Mouse (Mus musculus): ENCODE data around the gene Bcl2l13.
A peak's percentile ranks its signal among the peaks of the same experiment; 100 is the strongest.
"Not testable (repeated sequence)": the region's sequence is repeated elsewhere in the genome, so short reads cannot be mapped to it uniquely, and the experiment has no call there.

Bcl2l13 gene

DNA sequence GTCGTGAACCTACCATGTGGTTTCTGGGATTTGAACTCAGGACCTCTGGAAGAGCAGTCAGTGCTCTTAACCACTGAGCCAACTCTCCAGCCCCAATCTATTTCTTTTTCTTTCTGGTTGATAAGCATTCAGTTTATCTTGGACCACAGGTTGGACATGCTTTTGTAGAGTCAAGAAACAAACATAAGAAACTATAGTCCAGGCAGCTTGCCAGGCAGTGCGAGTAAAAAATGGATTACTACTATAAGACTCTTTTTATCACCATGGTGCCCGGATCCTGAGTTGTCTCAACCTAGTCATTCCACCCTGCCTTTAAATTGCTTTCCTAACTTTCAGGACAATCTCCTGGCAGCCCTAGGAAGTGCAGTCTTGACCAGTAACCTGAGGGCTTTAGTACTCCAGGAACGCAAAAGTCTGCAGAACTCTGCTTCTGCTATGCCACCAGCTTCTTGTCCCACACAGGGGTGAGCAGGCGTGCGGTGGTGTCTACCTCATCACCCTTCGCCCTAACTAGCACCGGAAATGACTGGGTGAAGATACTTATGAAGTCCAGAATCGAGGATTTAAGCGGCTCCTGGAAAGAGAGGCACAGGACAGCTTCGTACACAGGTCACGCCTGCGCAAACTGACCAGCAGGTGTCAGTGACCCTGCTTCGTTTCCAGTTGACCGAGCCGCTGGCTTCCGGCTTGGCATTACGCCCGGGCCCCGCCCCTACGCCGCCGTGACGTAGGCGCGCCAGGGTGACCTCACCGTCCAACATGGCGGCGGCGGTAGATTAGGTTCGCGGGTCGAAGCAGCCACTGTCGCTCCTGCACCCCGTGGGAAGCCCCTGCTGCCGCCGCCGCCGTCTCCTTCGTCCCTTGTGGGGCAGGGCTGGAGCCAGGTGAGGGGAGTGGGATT, at the start of gene Bcl2l13:
Gene Bcl2l13 (plus strand): TSS at position 739 of the 901 bp plus-strand sequence.
- peak; percentile 99 for DNase-seq

DNA sequence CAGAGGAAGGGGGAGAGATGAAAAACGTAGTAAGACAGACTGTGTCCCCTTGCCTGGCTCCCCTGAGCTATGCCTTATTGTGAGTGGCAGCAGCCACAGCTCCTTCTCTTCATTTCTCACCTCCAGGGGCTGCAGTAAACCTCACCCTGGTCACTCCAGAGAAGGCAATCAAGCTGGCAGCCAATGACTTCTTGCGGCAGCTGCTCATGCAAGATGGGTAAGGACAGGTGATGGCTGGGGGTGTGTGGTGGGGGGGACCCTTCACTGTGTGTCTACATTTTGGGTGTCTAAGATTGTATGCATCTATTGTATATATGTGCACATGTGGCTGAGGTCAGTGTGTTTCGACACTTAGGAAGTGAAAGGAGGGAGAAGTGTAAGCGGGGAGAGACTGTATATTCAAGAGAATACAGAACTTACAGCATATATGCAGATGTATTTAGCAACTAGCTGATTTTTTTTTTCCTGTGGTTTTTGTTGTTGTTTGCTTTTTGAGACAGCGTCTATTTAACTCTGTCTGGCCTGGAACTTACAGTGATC, 47.9 kb upstream of the Bcl2l13 start:
- DNase-seq = no peak

DNA sequence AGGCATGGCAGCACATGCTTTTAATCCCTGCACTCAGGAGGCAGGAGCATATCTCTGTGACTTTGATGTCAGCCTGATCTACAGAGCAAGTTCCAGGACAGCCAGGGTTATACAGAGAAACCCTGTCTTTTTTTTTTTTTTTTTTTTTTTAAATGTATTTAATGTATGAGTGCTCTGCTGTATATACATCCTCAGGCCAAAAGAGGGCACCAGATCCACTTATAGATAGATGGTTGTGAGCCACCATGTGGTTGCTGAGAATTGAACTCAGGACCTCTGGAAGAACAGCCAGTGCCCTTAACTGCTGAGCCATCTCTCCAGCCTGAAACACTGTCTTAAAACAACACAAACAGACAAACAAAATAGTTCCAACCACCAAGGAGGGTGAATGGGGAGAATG, 47.1 kb upstream of the Bcl2l13 start:
- DNase-seq = peak; percentile 23 to 27

DNA sequence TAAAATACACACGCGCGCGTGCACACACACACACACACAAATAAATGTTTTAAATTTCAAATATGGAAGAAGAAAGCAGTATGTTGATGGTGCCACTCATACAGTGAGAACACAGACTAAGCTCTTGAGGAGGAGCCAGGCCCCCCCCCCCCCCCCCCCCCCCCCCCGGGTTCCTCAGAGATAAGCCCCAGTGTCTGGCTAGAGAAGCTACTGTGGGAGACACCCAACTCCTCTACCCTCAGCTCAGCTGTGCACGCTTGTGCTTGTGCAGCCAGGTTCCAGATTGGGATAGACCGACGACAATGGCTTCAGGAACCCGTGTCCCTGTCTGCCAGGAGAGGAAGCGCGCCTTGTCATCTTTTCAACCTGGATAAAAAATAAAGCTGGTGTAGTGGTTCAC, 45.9 kb upstream of the Bcl2l13 start:
- DNase-seq = no peak

DNA sequence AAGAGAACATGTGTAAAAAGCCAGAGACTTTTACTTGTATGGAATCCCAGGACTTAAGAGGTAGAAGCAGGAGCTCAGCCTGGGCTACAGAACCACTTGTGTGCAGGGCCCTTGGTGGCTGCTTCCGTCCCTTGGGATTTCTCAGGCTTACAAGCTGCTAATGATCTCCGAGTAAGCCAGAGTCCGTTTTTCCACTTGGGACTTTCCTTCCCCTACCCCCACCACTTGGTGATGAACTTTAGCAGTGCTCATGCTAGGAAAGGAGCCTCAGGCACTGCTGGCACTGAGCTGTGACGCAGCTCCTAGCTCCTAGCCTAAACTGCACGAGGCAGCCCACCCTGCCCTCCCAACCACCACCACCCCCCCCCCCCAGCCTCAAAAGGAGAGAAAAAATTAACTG, 45.3 kb upstream of the Bcl2l13 start:
- DNase-seq = no peak

DNA sequence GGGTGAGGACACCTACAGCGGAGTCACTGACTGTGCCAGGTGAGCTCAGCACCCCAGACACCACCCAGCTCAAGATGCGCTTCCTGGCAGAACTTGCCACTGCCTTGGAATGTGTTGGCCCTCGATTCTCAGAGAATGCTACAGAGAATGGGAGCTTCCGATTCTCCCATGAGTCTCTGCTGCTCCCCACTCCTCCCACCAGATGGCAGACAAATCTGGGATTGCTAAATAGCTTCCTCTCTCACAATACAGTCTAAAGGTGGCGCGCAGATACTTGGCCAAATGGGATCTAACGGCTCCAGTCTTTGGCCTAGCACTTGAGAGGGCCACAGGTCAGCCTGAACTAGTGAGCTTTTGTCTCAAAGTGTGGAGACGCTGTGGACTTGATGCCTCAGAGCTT, 43.1 kb upstream of the Bcl2l13 start:
- no peak for DNase-seq

DNA sequence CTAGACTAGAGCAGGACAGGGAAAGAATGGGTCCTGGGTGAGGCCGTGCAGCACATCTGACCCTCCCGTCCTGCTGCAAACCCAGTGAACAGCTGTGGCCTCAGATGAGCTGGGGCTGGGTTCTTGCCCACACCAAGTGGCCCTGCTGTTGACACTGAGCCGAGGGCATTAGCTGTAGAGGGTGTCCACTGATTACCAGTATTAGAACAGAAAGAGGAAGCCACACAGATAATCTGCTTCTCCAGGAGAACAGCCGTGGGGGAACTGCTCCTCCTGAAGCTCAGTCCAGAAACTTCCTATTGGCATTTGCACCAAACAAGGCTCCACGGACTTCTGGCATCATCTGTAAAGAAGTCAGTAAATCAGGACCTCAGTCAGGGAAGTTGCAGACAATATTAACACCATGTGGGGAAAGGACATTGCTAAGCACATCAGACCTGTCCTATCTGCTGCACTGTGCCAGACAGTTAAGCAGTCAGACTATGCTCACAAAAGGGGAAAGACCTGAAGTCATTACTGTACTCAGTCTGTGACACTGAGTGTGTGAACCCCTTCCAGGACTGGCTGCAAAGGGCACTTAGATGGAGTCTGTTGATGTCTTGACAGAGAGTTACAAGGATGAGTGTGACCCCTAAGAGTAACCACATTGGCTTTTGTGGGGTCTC, 40.5 kb upstream of the Bcl2l13 start:
- DNase-seq = no peak

DNA sequence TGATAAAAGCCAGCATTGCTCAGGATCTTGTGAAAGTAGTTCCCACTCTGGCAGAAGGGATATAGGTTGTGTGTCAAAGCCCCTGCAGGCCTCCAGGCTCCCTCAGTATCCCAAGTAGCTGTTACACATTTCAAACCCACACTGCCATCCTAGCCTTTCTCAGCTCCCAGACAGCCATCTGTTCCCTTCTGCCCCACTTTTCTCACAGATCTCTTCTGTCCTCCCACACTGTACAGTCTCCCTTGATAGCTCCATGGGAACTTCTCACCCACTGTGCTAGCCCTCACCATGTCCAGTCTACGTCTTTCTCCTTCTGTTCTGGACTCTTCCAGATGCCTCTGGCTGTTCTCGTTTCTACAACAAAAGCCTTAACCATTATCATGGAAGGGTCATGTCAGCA, 39.9 kb upstream of the Bcl2l13 start:
- no peak for DNase-seq

DNA sequence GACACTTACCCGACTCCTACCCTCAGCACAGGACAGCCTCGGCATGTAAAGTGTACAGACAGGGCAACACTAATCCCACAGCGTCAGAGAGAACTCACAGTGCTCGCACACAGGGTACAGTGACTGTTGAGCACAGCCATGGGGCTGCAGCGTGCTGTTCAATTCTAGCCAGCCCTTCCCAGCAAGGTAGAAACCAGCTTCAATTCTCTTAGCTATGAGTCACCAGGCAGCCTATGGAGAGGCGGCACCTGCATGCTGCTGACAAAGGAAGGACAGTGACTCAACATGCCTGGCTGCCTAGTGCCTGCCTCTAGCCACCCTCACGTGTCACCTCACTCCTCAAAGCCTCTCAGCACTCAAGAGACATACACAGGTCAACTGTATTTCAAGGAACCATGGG, 38.0 kb upstream of the Bcl2l13 start:
- DNase-seq = no peak

DNA sequence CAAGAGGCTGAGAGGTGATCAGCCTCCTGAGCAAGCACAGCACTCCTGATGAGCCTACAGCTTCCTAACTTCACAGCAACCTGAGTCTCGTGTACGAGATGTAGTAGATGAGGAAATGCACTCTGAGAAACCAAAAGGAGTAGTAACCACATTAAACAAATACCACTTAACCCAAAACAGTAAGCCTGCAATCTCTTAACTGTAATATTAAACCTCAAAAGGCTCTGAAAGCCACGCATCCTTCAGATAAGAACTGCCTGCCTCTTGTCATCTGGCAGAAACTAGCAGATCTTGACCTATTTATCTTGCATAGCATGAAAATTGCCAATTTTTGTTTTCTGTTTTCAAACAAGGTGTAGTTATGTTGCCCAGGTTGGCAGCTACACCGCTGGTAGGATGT, 37.1 kb upstream of the Bcl2l13 start:
- DNase-seq = no peak

DNA sequence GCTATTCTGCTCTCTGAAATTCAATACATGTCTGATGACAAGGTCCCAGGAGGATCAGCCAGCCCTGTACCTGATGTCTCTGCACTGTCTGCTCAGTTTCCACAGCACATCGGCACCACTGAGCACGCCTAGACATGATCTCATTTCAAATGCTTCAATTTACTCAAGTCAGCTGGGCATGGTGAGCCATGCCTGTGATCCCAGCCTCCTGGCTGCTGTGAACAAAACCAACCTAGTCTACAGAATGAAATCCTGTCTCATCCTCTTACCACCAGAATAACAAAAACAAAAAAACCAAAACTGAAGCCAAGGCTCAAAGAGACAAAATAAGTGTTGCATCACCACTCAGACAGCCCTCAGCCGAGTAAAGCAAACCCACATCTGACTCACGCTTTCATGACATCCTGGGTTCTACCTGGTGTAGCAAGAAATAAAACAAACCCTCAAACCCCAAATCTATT, 36.4 kb upstream of the Bcl2l13 start:
- DNase-seq = no peak

DNA sequence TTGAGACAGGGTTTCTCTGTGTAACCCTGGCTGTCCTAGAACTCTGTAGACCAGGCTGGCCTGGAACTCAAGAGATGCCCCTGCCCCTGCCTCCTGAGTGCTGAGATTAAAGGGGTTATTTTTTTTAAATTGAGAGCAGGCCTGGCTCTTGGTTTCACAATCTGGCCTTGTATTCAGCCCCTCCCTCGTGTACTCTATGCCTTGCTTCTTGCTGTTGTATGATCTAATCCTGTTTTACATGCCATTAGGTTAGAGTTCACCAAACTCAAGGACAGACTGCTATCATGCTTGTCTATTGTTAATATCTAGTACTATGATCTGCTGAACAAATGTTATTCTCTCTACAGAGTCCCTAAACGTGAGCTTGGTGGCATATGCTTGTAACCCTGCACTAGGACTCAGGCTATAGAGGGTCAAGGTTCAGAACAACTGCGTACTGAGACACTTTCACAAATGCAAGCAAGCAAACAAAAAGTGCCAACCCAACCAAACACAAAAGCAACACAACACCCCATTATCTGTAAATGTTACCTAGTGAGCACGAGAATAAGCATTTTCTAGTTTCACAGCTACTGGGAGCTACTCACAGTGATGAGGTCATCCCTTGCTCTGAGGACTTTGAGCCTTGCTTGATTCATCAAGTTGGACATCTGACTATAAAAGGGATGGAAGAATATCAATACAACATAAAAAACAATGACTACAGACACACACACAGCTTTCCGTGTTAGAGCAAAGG, 28.8 kb upstream of the Bcl2l13 start:
- DNase-seq = no peak

DNA sequence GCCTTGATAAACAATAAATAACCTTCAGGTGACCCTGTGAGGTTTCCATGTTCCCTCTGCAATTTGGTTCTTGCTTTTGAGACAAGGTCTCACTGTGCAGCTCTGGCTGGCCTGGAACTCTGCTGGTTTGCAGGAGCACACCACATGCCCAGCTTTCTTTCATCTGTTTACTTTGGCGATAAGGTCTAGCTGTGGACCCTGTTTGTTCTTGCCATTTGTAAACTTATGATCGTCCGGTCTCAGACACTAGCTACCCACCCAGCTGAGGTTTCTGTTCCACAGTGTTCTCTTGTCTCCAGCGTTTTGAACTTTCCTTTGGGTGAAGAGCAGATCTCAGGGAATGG, 28.3 kb upstream of the Bcl2l13 start:
- DNase-seq = no peak

DNA sequence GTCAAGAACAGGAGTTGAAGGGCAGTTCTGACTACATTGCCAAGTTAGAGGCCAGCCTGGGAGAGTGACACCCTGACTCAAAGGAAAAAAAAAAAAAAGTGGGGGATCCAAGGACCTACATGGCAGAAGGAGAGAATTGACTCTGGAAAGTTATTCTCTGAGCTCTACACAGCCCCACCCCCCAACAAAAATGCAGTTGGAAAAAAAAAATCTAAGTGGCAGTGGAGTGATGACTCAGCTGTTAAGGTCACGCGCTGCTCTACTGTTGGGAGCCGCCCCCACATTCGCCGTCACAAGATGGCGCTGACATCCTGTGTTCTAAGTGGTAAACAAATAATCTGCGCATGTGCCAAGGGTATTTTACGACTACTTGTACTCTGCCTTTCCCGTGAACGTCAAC, 24.0 kb upstream of the Bcl2l13 start:
- not testable (repeated sequence) for DNase-seq

DNA sequence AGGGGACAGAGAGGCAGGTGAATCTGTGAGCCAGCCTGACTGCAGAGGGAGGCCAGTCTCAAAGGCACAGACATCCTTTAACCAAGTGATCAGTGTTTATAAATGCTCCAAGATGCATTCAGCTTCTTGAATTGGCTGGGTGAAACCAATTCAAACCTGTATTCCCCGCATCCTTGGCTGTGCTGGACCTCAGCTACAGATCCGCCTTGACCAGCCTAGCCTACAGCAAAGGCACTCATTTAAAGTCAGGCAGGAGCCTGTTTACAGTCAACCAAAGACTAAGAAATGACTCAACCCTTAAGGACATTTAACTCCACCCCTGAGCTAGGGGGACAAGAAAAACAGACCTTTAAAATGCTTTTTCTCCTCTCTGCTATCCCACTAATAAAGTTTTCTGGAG, 16.7 kb upstream of the Bcl2l13 start:
- no peak for DNase-seq

DNA sequence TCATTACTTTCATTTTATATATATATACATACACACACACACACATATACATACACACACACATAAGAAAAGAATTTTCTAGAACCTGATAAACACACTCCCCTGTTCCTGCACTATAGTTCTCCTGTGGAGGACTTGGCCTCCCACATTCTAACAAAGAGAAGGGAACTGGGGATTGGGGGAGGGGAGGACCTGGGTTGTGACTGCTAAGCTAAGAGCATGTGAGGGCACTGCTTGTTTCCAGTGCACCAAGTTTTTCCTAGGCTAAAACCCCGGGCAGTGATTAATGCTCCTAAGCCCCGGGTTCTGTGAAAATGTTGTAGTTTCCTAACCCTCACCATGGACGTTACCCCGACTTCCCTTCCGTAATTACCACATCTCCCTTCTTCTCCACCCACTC, 15.9 kb upstream of the Bcl2l13 start:
- no peak for DNase-seq

DNA sequence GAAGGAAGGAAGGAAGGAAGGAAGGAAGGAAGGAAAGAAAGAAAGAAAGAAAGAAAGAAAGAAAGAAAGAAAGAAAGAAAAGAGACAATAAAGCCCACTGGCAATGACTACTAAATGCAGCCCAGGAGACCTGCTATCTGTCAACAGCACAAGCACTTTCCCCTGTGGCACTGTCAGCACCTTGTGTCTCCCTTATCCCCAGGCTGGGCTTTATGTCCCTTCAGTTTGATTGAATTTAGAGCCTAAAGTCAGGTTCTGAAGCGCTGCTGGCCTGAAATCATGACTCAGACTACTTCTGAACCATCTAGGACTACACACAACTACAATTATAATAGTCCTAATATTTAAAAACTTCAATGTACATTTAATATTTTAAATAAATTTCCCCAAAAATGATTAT, 15.1 kb upstream of the Bcl2l13 start:
- DNase-seq = no peak

DNA sequence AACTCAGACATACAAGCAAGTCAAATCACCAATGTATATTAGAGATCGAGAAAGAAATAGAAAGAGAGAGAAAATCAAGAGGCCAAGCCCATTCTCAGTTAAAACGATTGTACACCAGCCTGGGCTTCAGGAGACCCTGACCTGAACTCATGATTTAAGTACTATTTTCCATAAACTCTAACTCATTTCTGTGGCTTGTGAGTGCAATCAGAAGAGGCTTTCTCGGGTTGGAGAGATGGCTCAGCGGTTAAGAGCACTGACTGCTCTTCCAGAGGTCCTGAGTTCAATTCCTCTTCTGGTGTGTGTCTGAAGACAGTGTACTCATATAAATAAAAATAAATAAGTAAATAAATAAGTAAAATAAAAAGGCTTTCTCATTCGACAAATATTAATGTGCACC, 14.3 kb upstream of the Bcl2l13 start:
- no peak for DNase-seq

DNA sequence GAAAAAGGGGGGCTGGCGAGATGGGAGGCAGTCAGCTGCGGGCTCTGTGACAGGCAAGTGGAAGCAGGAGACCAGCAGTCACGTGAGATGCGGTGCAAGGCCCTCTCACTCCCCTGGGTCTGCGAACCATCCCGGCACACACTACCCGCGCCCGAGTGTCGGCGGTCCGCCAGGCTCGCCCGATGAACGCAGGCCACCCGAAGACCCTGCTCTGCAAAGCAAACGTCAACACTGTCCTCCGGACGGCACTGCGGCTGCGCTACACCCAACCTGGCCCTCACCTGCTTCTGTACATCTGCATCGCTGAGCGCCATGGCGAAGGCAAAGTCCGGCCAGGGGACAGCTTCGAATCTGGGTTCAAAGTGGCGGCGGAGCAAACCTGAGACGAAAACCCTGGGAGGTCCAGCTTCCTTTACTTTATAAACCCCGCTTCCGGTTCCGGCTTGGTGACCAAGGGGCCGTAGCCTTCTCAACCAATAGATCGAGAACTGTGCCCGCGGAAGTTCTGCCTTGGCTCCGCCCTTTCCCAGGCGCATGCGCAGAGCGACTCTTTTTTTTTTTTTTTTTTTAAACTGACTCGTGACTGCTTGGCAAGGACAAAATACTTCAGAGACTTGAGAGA, 13.6 kb upstream of the Bcl2l13 start, which contains the start of gene Atp6v1e1:
Gene Atp6v1e1 (minus strand): TSS at position 487 of the 622 bp plus-strand sequence.
- peak; percentile 95 for DNase-seq

DNA sequence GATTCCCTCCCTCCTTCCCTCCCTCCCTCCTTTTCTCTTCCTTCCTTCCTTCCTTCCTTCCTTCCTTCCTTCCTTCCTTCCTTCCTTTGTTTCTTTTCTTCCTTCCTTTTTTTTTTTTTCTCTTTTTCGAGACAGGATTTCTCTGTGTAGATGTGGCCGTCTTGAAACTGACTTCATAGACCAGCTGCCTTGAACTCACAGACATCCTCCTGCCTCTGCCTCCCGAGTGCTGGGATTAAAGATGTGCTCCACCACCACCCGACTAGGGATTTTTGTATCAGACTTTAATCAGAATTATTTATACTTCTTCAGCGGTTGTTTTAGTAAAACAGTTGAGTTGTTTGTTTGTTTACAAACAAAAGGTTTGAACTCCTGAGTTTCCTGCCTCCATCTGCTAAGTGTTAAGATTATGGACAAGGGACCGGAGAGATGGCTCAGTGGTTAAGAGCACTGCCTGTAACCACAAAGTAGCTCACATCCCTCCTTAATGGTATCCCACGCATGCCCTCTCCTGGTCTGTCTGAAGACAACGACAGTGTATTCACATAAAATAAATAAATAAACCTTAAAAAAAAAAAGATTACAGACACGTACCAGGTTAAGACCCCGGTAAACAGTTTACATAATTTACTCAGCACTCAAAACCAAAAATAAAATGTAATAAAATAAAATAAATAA, 12.9 kb upstream of the Bcl2l13 start:
- DNase-seq = peak; percentile 33 to 35

DNA sequence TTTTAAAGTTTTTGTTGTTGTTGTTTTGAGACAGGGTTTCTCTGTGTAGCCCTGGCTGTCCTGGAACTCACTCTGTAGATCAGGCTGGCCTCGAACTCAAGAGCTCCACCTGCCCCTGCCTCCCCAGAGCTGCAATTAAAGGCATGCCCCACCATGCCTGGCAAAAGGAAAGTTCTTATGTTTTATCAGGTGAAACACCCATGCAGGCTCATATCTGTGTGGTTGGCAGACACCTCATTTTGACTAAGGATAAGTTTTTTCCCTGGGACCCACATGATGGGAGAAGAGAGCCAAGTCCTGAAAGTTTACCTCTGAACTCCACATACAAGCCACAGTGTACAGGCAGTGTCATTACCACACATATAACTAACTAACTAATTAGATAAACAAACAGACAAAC, 6.0 kb upstream of the Bcl2l13 start:
- no peak for DNase-seq

All from B cell, adult 2 months (primary cell).